Mouse (Mus musculus): ENCODE data around the gene Bmper.

Gene Bmper

DNA sequence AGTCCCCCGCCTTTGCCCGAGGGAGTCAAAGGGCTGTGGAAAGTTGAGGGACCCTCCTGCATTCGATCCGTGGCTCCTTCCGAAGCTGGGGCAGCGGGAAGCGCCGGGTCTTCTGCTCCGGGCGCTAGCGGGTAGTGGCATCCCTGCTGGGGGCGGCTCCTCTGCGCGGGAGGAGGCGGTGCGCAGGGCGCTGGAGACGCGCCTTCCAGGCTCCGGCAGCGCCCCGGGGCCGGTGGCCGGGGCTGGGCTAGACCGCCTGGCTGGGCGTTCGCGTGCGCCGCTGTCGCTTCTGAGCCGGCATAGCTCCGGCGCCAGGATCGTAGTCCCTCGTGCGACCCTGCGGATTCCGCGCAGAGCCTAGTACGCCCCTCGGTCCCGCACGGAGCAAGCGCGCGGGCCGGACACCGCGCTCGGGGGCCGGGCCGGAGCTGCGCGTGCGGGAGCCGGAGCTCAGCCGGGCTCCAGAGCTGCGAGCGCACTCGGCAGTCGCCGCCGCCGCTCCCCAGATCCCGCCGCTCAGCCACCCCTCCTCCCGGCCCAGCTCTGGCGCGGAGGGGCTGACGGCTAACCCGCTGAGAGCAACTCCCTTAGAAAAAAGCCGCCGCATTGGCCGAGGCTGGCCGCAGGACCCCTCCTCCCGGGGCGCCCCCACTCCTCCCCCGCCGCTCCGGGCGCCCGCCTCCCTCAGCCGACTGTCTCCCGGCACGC is at the start of gene Bmper:
Gene Bmper, plus strand, starts transcription at position 236 of the 708 bp plus-strand sequence.
- peak; percentile 51 for DNase-seq (ENCODE audit: low spot score)

DNA sequence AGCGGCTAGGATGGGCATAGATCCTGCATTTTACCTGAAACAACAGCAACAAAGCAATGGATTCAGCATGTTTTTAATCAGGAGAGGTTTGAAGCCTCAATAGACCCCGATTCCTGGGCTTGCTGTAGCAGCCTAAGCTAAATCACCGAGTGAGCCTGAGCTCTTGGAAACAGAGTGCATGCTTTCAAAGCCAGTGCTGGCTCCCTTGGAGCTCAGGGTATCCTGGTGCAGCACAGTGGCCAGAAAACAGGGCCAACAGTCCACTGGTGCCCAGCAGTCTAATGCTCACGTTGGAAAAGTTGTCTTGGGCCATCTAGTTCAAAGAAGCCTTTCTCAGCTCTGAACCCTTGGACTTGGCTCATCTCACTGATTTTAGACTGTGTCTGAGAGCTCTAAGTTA is 45.4 kb upstream of the Bmper start:
- no peak for DNase-seq (ENCODE audit: low spot score)

GRCm38 (mm10) chr9:23187181-23187580 is 35.7 kb upstream of the Bmper start:
- no peak for DNase-seq (ENCODE audit: low spot score)

GRCm38 (mm10) chr9:23188136-23188535 is 34.7 kb upstream of the Bmper start:
- no peak for DNase-seq (ENCODE audit: low spot score)

DNA sequence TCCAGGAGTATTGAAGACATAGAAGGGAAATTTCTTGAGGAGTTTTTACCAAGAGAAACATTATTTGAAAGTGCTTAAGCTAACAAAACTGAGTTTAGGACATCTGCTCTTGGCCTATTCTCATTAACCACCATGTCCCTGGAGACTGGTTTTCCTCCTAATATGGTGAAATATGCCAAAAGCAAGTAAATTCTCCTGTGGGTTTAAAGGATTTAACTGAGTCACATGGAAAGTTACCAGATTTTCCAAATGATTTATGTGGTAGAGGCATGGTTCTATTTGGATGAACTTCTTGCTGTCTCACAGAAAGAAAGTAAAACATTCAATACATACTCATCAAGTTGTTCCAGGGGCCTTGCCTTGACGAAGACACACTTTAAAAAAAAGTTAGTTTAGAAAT is 31.9 kb upstream of the Bmper start:
- no peak for DNase-seq (ENCODE audit: low spot score)

- DNase-seq (ENCODE audit: low spot score): no peak
These were observed 31.4 kb upstream of the Bmper start for GRCm38 (mm10) chr9:23191431-23191830.

- DNase-seq (ENCODE audit: low spot score): no peak
These were observed 30.1 kb upstream of the Bmper start for GRCm38 (mm10) chr9:23192567-23193331.

DNA sequence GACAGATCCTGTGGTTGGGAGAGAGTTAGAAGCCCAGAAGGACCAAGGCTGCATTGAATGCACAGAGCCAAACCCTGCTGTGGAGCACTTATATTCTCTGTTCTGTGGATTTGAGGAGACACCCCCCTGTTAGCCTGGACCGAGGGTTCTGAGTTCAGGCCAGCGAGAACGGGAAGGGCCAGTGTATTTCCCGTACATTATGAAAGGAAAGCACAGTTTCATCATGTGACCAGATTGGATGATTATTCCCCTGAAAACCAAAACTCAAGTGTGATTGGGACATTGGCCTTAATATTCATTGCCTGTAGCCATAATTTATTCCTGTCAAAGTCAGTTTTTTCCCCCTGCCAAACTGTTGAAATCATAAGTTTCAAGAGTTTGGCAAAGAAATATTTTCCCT is 23.9 kb upstream of the Bmper start:
- DNase-seq (ENCODE audit: low spot score): no peak

DNA sequence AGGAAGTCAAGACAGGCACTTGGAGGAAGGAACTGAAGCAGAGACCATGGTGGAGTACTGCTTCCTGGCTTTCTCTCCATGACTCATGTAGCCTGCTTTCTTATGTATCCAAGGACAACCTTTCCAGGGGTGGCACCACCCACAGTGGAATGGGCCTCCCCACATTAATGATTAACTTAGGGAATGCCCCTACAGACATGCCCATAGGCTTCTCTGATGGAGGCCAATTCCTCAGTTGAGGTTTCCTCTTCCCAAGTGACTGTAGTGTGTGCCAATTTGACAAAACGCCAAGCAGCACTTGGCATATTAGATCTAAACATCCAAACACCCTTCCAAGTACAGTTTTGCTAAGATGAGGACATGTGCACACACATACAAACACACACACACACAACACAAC is 23.0 kb upstream of the Bmper start:
- no peak for DNase-seq (ENCODE audit: low spot score)

- no peak for DNase-seq (ENCODE audit: low spot score)
These were observed 22.0 kb upstream of the Bmper start for GRCm38 (mm10) chr9:23200828-23201227.

DNA sequence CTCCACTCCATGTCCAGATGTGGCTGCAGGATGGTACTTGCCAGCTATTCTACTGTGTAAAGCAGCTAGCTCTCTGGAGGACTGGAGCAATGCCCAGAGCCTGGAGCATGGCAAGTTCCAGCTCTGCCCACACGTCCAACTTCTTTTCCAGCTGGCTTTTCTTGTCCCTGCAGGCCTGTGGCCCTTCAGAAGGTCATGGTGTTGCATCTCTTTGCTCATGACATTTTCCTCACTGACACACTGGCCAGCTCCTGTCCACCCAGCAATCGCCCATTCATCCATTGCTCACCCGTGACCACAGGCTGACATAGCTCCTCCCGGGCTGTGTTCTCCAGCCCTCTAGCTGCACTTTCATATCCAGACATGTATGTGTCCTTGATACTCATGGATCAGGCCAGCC is 20.4 kb upstream of the Bmper start:
- DNase-seq (ENCODE audit: low spot score): no peak

DNA sequence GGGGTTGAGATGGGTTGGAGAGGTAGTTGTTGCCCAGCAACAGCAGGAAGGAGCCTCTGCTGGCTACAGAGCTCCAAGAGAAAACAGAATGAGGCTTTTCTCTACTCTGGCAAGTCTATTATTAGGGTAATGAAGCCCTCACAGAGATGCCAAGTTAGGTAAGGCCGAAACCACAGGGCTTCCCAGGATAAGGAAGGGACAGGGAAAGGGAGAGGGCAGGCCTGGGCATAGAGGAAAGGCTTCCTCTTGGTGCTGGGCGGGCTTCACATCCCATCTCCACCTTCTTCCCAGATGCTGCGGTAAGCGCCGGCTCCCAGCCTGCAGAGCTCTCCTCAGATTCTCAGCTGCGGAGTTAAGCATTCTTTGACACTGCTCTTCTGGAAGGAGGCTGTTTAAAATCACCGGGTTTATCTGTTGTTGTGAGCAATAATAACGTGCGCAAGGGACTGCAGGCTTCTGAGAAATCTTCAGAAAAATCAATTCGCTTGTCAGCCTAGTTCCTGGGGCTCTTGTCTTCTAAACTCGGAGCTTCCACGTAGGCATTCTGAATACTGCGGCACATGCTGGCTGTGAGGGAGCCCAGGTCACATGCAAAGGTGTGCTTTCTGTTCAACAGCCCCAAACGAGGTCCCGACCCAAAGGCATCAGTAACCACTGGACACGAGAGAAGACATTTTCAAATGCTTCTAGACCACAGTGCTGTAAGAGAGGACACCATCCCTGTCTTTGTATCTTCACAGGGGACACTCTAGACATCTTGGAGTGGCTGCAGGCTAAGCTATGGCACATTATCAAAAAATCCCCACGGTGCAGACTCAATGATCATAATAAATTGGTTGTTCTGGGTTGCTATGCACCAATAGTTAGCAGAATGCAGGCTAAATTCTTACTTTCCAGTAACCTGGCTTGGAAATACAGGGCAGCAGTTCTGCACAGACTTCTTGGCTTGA is 18.3 kb upstream of the Bmper start:
- no peak for DNase-seq (ENCODE audit: low spot score)

DNA sequence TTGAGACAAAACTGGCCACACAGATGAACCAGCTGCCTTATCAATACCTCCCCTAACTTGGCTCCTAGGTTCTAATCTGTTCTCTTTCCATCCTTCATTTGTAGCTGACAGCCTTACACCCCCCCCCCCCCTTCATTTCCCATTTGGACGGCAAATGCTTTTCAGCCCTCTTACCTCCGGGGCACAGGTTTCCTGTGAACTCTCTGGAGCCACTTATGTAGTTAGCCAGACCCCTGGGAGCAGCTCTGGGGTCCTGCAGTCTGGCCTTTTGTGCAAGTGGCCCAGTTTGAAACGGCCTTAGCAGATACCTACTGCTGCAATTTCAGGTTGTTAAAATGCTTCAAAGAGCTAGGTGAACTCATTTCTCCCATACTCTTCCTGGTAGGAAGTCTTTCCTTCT is 17.6 kb upstream of the Bmper start:
- no peak for DNase-seq (ENCODE audit: low spot score)

- no peak for DNase-seq (ENCODE audit: low spot score)
These were observed 17.1 kb upstream of the Bmper start for GRCm38 (mm10) chr9:23205757-23206156.

- DNase-seq (ENCODE audit: low spot score): no peak
These were observed 16.7 kb upstream of the Bmper start for GRCm38 (mm10) chr9:23206181-23206580.

GRCm38 (mm10) chr9:23212303-23212702 is 10.6 kb upstream of the Bmper start:
- DNase-seq (ENCODE audit: low spot score): peak; percentile 76

DNA sequence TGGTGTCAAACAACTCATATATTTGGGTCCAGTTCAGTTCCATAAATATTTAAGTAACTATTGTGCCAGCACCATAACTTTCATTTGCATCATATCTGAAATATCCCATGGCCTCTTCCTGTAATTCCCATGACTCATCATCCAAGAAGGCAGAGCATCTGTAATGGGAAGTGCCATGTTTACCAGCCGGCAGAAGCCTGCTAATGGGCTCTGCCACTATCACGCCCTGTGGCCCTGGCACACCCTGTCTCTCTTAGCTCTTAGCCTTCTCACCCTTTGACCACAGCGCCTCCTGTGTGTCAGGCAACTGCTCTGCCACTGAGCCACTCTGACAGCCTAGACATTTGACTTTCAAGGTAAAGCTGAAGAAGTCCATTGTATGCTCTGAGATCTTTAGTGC is 3.1 kb upstream of the Bmper start:
- no peak for DNase-seq (ENCODE audit: low spot score)

GRCm38 (mm10) chr9:23221976-23222375 is 900 bp upstream of the Bmper start:
- DNase-seq (ENCODE audit: low spot score): no peak

- DNase-seq (ENCODE audit: low spot score): no peak
These were observed 410 bp upstream of the Bmper start for GRCm38 (mm10) chr9:23222492-23222840.

DNA sequence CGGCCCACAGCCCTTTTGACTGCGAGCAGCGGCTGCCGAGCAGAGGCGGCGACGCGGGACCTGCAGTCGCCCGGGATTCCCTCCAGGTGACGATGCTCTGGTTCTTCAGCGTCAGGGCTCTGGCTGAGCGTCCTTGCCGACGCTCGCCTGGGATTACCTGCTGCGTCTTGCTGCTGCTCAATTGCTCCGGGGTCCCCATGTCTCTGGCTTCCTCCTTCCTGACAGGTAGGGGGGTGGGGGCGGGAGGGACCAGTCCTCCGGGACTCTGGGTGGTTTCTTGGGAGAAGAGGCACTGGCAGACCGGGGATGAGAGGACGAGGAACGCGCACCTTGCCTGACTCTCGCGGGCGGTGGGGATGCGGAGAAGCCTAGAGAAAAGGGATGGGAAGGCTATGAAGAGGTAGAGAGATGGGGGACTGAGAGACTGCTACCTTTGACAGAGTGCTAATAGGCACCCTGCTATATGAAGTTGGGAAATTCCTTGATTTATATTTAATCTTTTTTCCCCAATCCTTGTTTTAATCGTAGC is 737 bp downstream of the Bmper start:
- no peak for DNase-seq (ENCODE audit: low spot score)

GRCm38 (mm10) chr9:23233464-23234121 is 10.7 kb downstream of the Bmper start:
- no peak for DNase-seq (ENCODE audit: low spot score)

Data from urinary bladder, postnatal 14 days (tissue).